Mouse (Mus musculus) liver, embryonic 14.5 days (tissue): ENCODE measurements around the gene Ccdc169.

Experiments used
- CTCF ChIP-seq: IDR thresholded peaks from 2 replicates; pipeline ENCODE4 v1.5.1; 2016; ENCODE audit warnings: antibody characterized with exemption, low read depth, control low read depth
- EP300 ChIP-seq: IDR thresholded peaks from 2 replicates; pipeline ENCODE4 v1.6.1; 2016; ENCODE audit warnings: antibody characterized with exemption, low read depth

DNA sequence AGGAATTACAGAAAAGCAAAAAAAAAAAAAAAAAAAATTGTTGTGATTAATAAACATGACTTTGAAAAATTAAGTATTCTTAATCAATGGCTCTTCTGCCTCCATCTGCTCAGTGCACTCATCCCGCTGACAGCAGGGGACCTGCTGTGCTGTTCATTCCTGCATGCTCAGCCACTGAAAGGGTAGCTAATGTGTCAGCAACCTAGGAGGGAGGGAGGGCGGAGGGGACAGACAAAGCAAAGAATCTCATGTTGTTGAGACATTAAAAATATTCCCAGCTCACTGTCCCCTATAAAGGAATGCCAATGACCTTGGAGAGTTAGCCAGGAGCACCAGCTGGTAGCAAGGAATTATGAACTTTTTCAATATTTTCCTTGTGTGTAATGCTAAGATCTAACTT lies 39.1 kb upstream of the Ccdc169 start:
- TF ChIP-seq CTCF (no peak), EP300 (no peak)
